Mouse (Mus musculus) stomach, embryonic 16.5 days (tissue): ENCODE measurements at regions not wholly inside any gene's neighbourhood (a gene's known extent, or its start where the extent isn't known, plus 50 kb on each side); places are given as distances from the start of the nearest gene placed in this dataset.

ENCODE experiments used
- ATAC-seq: fragments of 200-750 bp; cut with Nextera tagmentation; 2 replicates; pipeline ENCODE4 v1.8.0; 2017; ENCODE audit warnings: moderate number of reproducible peaks, moderate TSS enrichment; ENCODE audit not compliant: insufficient read depth, low FRiP score
- H3K27ac ChIP-seq: fragments of 300-500 bp; sonication (generic); 2 replicates; pipeline ENCODE4 v1.5.1; 2014; ENCODE audit warnings: low read length
- H3K27me3 ChIP-seq: fragments of 300-500 bp; sonication (generic); 2 replicates; pipeline ENCODE4 v1.6.1; 2014; ENCODE audit warnings: low read length, control low read depth, mixed read lengths; ENCODE audit not compliant: control insufficient read depth, insufficient read depth
- H3K36me3 ChIP-seq: fragments of 300-500 bp; sonication (generic); 2 replicates; pipeline ENCODE4 v1.6.1; 2014; ENCODE audit warnings: low read length; ENCODE audit not compliant: control insufficient read depth, insufficient read depth
- H3K4me1 ChIP-seq: fragments of 300-500 bp; sonication (generic); 2 replicates; pipeline ENCODE4 v1.6.1; 2014; ENCODE audit warnings: low read length, control low read depth, mixed read lengths; ENCODE audit not compliant: control insufficient read depth, insufficient read depth
- H3K4me2 ChIP-seq: fragments of 300-500 bp; sonication (generic); 2 replicates; pipeline ENCODE4 v1.6.1; 2014; ENCODE audit warnings: low read depth, low read length, mixed read lengths
- H3K4me3 ChIP-seq: fragments of 300-500 bp; sonication (generic); replicated peaks from 2 replicates; pipeline ENCODE4 v1.5.1; 2014; ENCODE audit warnings: mild to moderate bottlenecking, low read length
- H3K9ac ChIP-seq: fragments of 300-500 bp; sonication (generic); 2 replicates; pipeline ENCODE4 v1.6.1; 2014; ENCODE audit warnings: low read length
- H3K9me3 ChIP-seq: fragments of 300-500 bp; sonication (generic); replicated peaks from 2 replicates; pipeline ENCODE4 v1.6.1; 2016; ENCODE audit warnings: low read length, control low read depth; ENCODE audit not compliant: control insufficient read depth
- WGBS: fragments of 180-500 bp; shearing (Covaris S2); extraction: QIAGEN DNeasy Blood & Tissue Kit; methylation state at CpG from one replicate; pipeline ENCODE4 v1.1.7; 2014; 5-methylcytosine and 5-hydroxymethylcytosine counted together

DNA sequence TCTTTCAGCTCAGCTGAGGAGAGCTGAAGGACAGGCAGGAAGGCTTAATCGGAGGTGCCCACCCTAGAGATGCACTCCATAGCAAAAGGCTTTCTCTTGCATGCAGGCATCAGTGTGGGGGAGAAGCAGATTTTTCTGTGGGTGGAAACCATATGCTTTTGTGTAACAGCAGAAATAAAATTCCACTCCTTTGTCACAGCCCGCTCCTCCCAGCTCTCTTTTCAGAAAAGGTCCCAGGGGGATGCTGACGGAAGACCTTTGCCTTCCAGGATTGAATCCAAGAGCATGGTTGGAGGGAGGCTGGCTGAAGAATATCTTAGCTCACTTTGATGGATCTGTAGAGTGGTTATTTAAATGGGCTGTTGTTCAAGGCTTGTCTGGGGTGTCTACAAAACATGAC lies 336.8 kb upstream of the Map3k7 start:
- Histone ChIP-seq H3K9me3 (no peaks in the 10 kb centered on the region), H3K4me1 (no peaks in the 10 kb centered on the region), H3K4me3 (no peak overlapping the region), H3K4me2 (no peak overlapping the region), H3K27me3 (no peaks in the 10 kb centered on the region), H3K27ac (no peak overlapping the region), H3K9ac (no peak overlapping the region), H3K36me3 (no peaks in the 10 kb centered on the region)
- 70% methylated on average over 3 of the region's 3 CpGs for WGBS
- ATAC-seq: no peak

DNA sequence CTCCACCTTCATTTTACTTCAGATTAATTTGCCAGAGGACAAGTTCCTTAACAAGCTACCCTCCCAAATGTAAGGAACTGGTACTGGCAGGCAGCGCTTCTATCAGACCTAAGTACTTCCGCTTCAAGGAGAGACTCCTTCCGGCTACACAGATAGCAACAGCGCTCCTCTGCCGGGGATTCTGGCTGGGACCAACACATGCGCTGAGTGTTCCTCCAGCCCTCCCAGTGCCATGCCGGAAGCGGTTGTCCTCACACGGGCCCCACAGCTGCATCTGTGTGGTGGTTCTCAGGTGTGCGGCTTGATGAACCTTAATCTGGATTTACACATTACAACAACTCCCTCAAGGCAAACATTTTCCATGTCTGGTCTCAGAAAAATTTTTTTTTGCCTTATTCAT lies 336.1 kb upstream of the Map3k7 start:
- 90% methylated on average over 10 of the region's 10 CpGs for WGBS

GRCm38 (mm10) chr4:31638564-31638963 lies 325.3 kb upstream of the Map3k7 start:
- Histone ChIP-seq H3K9me3 (no peaks in the 10 kb centered on the region), H3K4me2 (no peak overlapping the region), H3K4me3 (no peak overlapping the region), H3K9ac (no peak overlapping the region), H3K27ac (no peak overlapping the region), H3K27me3 (no peaks in the 10 kb centered on the region), H3K4me1 (no peaks in the 10 kb centered on the region), H3K36me3 (no peaks in the 10 kb centered on the region)
- WGBS: 87% methylated on average over 6 of the region's 6 CpGs
- no peak for ATAC-seq

More for the DNA sequence above, 336.1 kb upstream of the Map3k7 start:
- H3K4me3 ChIP-seq: no peak overlapping the region
- H3K4me2 ChIP-seq: no peak overlapping the region
- no peak overlapping the region for H3K27ac ChIP-seq
- no peaks in the 10 kb centered on the region for H3K9me3 ChIP-seq
- no peak overlapping the region for H3K9ac ChIP-seq
- no peaks in the 10 kb centered on the region for H3K36me3 ChIP-seq
- H3K27me3 ChIP-seq: no peaks in the 10 kb centered on the region
- ATAC-seq: no peak
- no peaks in the 10 kb centered on the region for H3K4me1 ChIP-seq

- peak; percentile 86 for ATAC-seq
- 25% methylated on average over 9 of the region's 9 CpGs for WGBS
- no peak overlapping the region for H3K9ac ChIP-seq
These were observed 321.7 kb upstream of the Map3k7 start for GRCm38 (mm10) chr4:31642161-31642560.

DNA sequence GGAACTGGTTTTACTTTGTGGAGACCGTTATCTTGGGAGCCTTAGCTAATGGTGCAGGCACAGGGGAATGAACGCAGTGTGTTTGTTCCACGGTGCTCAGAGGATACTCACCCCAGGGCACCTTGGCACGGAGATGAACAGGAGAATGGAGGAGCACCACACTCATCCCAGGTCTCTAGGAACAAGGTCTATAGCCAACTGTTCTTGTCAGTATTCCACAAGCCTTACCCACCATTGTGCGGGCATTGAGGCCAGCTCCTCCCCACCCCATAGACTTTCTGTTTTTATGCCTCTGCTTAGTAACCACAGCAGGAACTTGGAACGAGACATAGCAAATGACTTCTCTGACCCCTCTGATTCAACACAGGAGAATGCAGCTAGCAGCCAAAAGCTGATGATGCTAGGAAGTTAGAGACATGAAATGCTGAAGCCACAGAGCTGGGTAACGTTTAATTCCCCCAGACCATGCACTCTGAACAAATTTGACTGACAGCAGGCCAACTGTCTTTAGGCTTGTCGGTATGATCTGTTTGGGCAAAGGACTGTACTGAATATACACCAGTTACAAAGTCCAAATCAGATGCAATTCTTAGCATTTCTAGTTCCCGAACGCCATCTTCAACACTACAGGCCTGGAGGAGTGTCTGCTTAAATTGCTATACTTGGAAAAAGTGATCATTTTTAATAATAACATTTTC lies 321.2 kb upstream of the Map3k7 start:
- H3K4me3 ChIP-seq: no peak overlapping the region
- WGBS: 41% methylated on average over 10 of the region's 10 CpGs
- H3K4me1 ChIP-seq: no peaks in the 10 kb centered on the region
- no peak overlapping the region for H3K9ac ChIP-seq
- ATAC-seq: peak; percentile 17; the same call in 1 of the 2 replicates
- no peaks in the 10 kb centered on the region for H3K36me3 ChIP-seq
- H3K4me2 ChIP-seq: peak overlapping the region; percentile 17; the same call in 1 of the 2 replicates
- no peaks in the 10 kb centered on the region for H3K9me3 ChIP-seq
- no peak overlapping the region for H3K27ac ChIP-seq
- no peaks in the 10 kb centered on the region for H3K27me3 ChIP-seq

More at GRCm38 (mm10) chr4:31642161-31642560, 321.7 kb upstream of the Map3k7 start:
- Histone ChIP-seq H3K27me3 (no peaks in the 10 kb centered on the region), H3K4me2 (peak overlapping the region; percentile 17; the same call in 1 of the 2 replicates), H3K4me1 (no peaks in the 10 kb centered on the region), H3K36me3 (no peaks in the 10 kb centered on the region), H3K27ac (0 out of 2 replicates have a peak overlapping the region, but pooled peaks have one; percentile 29), H3K4me3 (no peak overlapping the region), H3K9me3 (no peaks in the 10 kb centered on the region)

DNA sequence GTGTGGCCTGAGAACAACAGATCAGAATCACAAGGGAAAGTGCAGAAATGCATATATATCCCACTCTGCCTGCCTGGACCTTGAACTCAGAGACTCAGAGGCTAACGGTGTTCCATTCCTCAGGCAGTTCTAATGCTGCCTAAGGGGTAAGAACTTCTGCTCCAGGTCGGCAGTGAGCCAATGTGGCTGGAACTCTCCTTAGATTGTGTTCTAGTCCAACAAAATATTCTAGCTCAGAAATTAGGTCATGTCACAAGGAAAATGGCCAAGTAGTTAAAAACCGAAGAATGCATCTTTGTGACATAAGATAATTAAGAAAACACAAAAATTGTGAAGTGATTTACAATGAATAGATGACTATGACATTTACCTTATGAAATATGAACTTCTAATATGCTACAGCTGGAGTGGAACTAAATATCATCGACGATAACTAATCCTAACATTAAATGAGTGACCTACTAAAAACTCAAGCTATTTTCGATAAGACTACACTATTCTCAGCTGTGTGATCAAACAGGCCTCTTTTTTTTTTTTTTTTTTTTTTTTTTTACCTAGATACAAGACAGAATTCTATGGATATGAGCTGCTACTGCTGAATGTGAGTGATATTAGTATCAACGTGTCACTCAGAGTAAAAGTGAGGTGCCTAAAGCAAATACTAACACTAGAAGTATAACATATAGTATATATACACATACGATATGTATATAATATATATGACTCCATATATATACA lies 315.1 kb upstream of the Map3k7 start:
- ATAC-seq: no peak
- 85% methylated on average over 8 of the region's 8 CpGs for WGBS
- no peaks in the 10 kb centered on the region for H3K4me1 ChIP-seq
- no peak overlapping the region for H3K4me3 ChIP-seq
- no peak overlapping the region for H3K9ac ChIP-seq
- H3K9me3 ChIP-seq: no peaks in the 10 kb centered on the region
- H3K36me3 ChIP-seq: no peaks in the 10 kb centered on the region
- H3K27ac ChIP-seq: no peak overlapping the region
- H3K27me3 ChIP-seq: no peaks in the 10 kb centered on the region
- H3K4me2 ChIP-seq: no peak overlapping the region

DNA sequence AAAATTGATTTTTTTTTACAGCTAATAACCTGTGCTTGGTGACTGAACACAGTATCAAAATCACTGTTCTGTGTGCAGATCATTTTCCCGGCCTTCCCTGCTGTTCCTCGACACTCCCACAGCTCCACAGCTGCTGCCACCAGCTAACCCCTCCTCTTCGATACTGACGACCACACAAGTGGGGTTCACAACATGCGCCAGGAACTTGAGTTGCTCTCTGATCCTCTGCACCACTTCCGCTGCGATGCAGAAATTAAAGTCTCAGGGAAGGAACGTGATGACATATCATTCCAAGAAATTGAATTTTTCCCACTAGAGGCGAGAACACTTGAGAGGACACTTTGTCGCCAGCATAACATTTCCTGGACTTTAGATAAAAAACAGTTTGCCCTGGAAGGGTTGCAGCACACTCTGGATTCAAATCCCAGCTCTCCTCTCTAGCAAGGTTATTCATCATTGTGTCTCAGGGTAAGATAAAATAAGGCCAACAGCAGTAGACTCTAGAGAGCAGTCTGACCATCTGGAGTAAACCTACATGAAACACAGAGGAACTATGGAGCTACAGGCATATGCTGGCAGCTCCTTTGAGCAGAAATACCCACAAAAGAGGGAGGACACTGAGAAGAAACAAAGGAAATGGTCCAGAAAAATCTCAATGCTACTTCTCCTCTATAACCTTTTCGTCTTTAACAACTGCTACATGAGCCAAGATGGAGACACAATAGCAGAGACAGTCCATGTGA lies 308.4 kb upstream of the Map3k7 start:
- Histone ChIP-seq H3K4me2 (no peak overlapping the region), H3K9me3 (no peaks in the 10 kb centered on the region), H3K27ac (no peak overlapping the region), H3K4me3 (no peak overlapping the region), H3K36me3 (no peaks in the 10 kb centered on the region), H3K9ac (no peak overlapping the region), H3K4me1 (no peaks in the 10 kb centered on the region), H3K27me3 (no peaks in the 10 kb centered on the region)
- WGBS: 53% methylated on average over 11 of the region's 11 CpGs
- no peak for ATAC-seq

GRCm38 (mm10) chr4:31656111-31656510 lies 307.8 kb upstream of the Map3k7 start:
- no peak overlapping the region for H3K4me3 ChIP-seq
- H3K27ac ChIP-seq: no peak overlapping the region
- H3K4me1 ChIP-seq: no peaks in the 10 kb centered on the region
- no peak for ATAC-seq
- H3K36me3 ChIP-seq: no peaks in the 10 kb centered on the region
- no peaks in the 10 kb centered on the region for H3K27me3 ChIP-seq
- no peaks in the 10 kb centered on the region for H3K9me3 ChIP-seq
- H3K4me2 ChIP-seq: no peak overlapping the region
- 91% methylated on average over 8 of the region's 8 CpGs for WGBS
- H3K9ac ChIP-seq: no peak overlapping the region

GRCm38 (mm10) chr4:31658820-31659219 lies 305.1 kb upstream of the Map3k7 start:
- Histone ChIP-seq H3K27me3 (no peaks in the 10 kb centered on the region), H3K27ac (no peak overlapping the region), H3K4me3 (no peak overlapping the region), H3K36me3 (no peaks in the 10 kb centered on the region), H3K4me2 (no peak overlapping the region), H3K9me3 (no peaks in the 10 kb centered on the region), H3K9ac (no peak overlapping the region), H3K4me1 (no peaks in the 10 kb centered on the region)
- WGBS: 50% methylated on average over 5 of the region's 5 CpGs
- ATAC-seq: no peak
